Mouse (Mus musculus) heart, embryonic 16.5 days (tissue): ENCODE results near the gene Macrod2. TPM values are rescaled to one million over a fixed set of nuclear protein-coding genes. Genes with fewer than 3 reads are reported as not detected.

Experiments
- ATAC-seq: fragments of 200-750 bp; cut with Nextera tagmentation; replicated peaks from 2 replicates; pipeline ENCODE4 v1.8.0; 2017; ENCODE audit warnings: moderate number of reproducible peaks; ENCODE audit not compliant: insufficient read depth, low FRiP score; ENCODE audit errors: extremely low read depth
- H3K27ac ChIP-seq: fragments of 300-500 bp; sonication (generic); 2 replicates; pipeline ENCODE4 v1.5.1; 2014; ENCODE audit warnings: mild to moderate bottlenecking, low read length, control low read depth, moderate library complexity
- H3K27me3 ChIP-seq: fragments of 300-500 bp; sonication (generic); 2 replicates; pipeline ENCODE4 v1.6.1; 2014; ENCODE audit warnings: low read length, mixed read lengths; ENCODE audit not compliant: control insufficient read depth, insufficient read depth
- H3K36me3 ChIP-seq: fragments of 300-500 bp; sonication (generic); 2 replicates; pipeline ENCODE4 v1.6.1; 2014; ENCODE audit not compliant: control insufficient read depth, insufficient read depth
- H3K4me1 ChIP-seq: fragments of 300-500 bp; sonication (generic); 2 replicates; pipeline ENCODE4 v1.6.1; 2014; ENCODE audit warnings: low read length, mixed read lengths; ENCODE audit not compliant: control insufficient read depth, insufficient read depth
- H3K4me2 ChIP-seq: fragments of 300-500 bp; sonication (generic); 2 replicates; pipeline ENCODE4 v1.6.1; 2014; ENCODE audit warnings: low read depth, mild to moderate bottlenecking, control low read depth, low read length
- H3K4me3 ChIP-seq: fragments of 300-500 bp; sonication (generic); 2 replicates; pipeline ENCODE4 v1.5.1; 2014; ENCODE audit warnings: mild to moderate bottlenecking, control low read depth, low read length
- H3K9ac ChIP-seq: fragments of 300-500 bp; sonication (generic); 2 replicates; pipeline ENCODE4 v1.6.1; 2014; ENCODE audit warnings: low read length, control low read depth
- H3K9me3 ChIP-seq: fragments of 300-500 bp; sonication (generic); replicated peaks from 2 replicates; pipeline ENCODE4 v1.6.1; 2016; ENCODE audit warnings: low read length; ENCODE audit not compliant: control insufficient read depth
- WGBS: fragments of 180-500 bp; shearing (Covaris S2); extraction: QIAGEN DNeasy Blood & Tissue Kit; methylation state at CpG from one replicate; pipeline ENCODE4 v1.1.7; 2014; 5-methylcytosine and 5-hydroxymethylcytosine counted together
- polyA plus RNA-seq: library from polyadenylated mRNA; unstranded; fragments of >200 nt; fragmentation: Nextera tagmentation; extraction: Ambion mirVana; gene quantifications from 2 replicates; pipeline ENCODE4 v1.2.1, GENCODE M21; 2015

The Macrod2 gene
- polyA plus RNA-seq, 1 experiment from 2014 or later, result 23.2 TPM

DNA sequence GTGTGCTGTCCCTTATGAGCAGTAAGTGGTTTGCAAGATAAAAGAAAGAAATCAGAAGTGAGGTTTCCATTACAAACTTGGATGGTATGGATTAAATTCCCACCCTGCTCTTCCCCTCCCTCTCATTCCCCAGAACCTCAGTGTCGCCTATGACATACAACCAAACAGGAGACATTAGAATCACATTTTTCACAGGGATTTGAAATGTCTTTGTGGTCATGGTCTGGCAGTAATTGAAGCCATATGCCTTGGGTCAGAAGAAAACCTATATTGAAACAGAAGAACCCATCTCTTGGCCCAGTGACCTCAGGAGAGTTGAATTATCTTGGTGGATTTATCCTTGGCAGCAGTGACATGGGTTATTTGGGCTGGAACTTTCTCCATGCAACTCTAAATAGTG is 778.1 kb downstream of the Macrod2 start:
- H3K27ac ChIP-seq, result no peak overlapping the region
- WGBS, result 85% methylated on average over 1 of the region's 1 CpGs
- no peaks in the 10 kb centered on the region for H3K27me3 ChIP-seq
- ATAC-seq, result no peak
- H3K4me1 ChIP-seq, result no peaks in the 10 kb centered on the region
- H3K4me3 ChIP-seq, result no peak overlapping the region
- no peak overlapping the region for H3K9ac ChIP-seq
- H3K36me3 ChIP-seq, result no peaks in the 10 kb centered on the region
- no peaks in the 10 kb centered on the region for H3K9me3 ChIP-seq
- no peak overlapping the region for H3K4me2 ChIP-seq

DNA sequence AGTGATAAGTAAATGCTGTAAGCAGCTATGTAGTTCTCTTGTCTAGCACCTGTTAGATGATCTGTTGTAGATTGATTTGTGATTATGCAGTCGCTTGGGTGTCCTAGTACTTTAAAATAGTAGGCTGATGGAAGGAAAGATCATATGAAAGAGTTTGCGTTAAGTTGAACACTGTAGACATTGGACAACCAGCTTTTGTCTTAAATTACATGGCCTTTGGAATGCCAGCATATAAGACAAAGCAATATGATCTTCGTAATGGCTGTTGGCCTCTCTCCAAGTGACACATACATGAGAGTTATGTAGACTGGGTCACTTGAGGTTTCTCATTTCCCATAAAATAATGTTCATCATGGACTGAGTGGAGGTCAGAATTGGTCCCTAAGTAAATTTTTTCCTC is 778.5 kb downstream of the Macrod2 start:
- H3K4me1 ChIP-seq, result no peaks in the 10 kb centered on the region
- H3K27ac ChIP-seq, result no peak overlapping the region
- H3K9ac ChIP-seq, result no peak overlapping the region
- WGBS, result 79% methylated on average over 3 of the region's 3 CpGs
- no peaks in the 10 kb centered on the region for H3K9me3 ChIP-seq
- H3K36me3 ChIP-seq, result no peaks in the 10 kb centered on the region
- ATAC-seq, result no peak
- H3K4me3 ChIP-seq, result no peak overlapping the region
- H3K4me2 ChIP-seq, result no peak overlapping the region
- no peaks in the 10 kb centered on the region for H3K27me3 ChIP-seq

GRCm38 (mm10) chr2:141180656-141181055 is 785.5 kb downstream of the Macrod2 start:
- Histone ChIP-seq H3K9ac (no peak overlapping the region), H3K9me3 (no peaks in the 10 kb centered on the region), H3K4me2 (no peak overlapping the region), H3K27ac (no peak overlapping the region), H3K27me3 (no peaks in the 10 kb centered on the region), H3K36me3 (no peaks in the 10 kb centered on the region), H3K4me1 (no peaks in the 10 kb centered on the region), H3K4me3 (no peak overlapping the region)
- 78% methylated on average over 1 of the region's 1 CpGs for WGBS
- no peak for ATAC-seq

DNA sequence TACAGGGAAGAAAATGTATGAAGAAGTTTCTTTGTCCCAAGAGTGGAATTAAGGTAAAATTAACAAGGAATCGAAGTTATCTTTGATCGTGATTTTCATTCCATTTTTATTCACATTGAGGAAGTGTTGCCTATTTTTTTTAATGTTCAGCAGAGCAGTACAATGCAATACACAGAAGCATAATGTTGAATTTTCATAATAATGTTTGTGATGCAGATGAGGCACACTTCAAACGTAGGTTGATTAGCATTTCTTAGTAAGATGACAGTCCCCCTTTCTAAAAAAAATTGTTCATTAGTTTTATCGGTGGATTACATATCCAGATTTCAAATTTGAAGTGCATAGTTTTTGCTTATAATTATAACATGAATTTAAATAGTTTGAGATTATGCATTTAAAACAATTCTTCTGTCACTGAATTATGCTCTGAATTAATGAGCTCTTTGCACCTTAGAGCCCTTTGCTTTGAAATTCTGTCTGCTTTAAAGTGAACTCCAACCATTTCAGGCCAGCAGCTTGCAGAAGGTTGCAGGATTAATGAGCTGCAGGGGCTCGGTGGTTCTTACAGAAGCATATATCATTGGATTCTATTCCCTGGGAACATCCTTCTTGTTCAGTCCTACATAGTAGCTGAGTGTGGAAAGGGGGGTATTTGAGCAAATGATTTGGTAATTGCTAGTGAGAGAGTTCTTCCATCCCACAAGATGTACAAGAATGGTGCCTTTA is 787.1 kb downstream of the Macrod2 start:
- H3K27ac ChIP-seq, result no peak overlapping the region
- H3K36me3 ChIP-seq, result no peaks in the 10 kb centered on the region
- H3K9me3 ChIP-seq, result no peaks in the 10 kb centered on the region
- H3K4me2 ChIP-seq, result no peak overlapping the region
- no peaks in the 10 kb centered on the region for H3K4me1 ChIP-seq
- no peak for ATAC-seq
- H3K4me3 ChIP-seq, result no peak overlapping the region
- H3K27me3 ChIP-seq, result no peaks in the 10 kb centered on the region
- H3K9ac ChIP-seq, result no peak overlapping the region
- WGBS, result 81% methylated on average over 5 of the region's 5 CpGs

- no peaks in the 10 kb centered on the region for H3K36me3 ChIP-seq
- H3K9me3 ChIP-seq, result no peaks in the 10 kb centered on the region
- no peak for ATAC-seq
- no peaks in the 10 kb centered on the region for H3K4me1 ChIP-seq
- no peaks in the 10 kb centered on the region for H3K27me3 ChIP-seq
- H3K4me2 ChIP-seq, result no peak overlapping the region
- no peak overlapping the region for H3K9ac ChIP-seq
- no peak overlapping the region for H3K27ac ChIP-seq
- H3K4me3 ChIP-seq, result no peak overlapping the region
Observed at GRCm38 (mm10) chr2:141194476-141194875, 799.4 kb downstream of the Macrod2 start.

DNA sequence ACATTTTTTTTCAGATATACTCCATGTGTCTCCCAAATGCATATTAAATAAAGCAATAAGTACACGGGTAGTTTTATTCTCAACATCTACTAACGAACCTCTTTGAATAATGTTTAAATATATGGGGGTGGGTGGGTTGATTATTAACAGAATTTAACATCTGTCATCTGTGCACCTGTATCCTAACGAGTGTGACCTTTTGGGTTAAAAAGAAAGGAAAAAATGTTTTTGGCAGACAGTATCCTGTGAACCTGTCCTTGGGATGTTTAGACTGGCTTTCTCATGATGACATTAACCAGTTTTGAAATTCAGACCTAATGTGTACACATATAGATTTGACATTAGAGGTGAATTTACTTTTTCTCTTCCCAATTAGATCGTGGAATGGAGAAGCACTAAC is 805.4 kb downstream of the Macrod2 start:
- Histone ChIP-seq H3K27me3 (no peaks in the 10 kb centered on the region), H3K9me3 (no peaks in the 10 kb centered on the region), H3K36me3 (no peaks in the 10 kb centered on the region), H3K9ac (no peak overlapping the region), H3K4me3 (no peak overlapping the region), H3K27ac (no peak overlapping the region), H3K4me1 (no peaks in the 10 kb centered on the region), H3K4me2 (no peak overlapping the region)
- WGBS, result 76% methylated on average over 4 of the region's 4 CpGs
- ATAC-seq, result no peak

DNA sequence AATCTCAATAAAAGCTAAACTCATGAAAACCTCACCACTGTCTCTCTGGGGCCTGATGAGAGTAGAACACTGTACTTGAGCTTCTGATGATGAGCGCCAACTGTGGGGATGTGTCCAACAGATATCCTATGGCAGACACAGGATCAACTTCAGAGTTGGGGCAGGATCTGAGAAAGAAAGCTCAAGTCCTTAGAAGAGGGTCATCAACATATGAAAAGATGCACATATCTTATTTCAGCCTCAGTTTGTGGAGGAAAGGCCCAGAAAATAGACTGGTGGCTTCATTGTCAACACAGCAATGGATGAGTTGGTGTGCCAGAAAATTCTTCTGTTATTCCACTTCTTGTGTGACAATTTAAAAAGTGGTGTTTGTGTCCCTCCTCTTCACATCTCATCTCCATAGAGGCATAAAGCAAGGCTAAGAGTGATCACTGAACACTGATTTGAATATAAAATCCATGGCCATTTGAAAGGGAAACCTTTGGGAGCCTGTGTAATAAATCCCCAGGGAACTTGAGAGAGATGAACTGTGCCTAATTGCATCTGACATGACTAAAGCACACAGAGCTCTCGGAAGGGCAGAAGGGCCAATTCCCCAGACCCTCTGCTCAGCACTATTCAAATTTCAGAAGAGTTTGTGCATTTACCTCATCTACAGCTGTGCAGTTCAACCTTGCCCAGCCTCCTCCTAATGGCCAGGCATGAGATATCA is 806.4 kb downstream of the Macrod2 start:
- H3K4me2 ChIP-seq, result no peak overlapping the region
- no peaks in the 10 kb centered on the region for H3K4me1 ChIP-seq
- H3K36me3 ChIP-seq, result no peaks in the 10 kb centered on the region
- H3K9me3 ChIP-seq, result no peaks in the 10 kb centered on the region
- WGBS, result 86% methylated on average over 2 of the region's 2 CpGs
- no peak overlapping the region for H3K9ac ChIP-seq
- no peak for ATAC-seq
- no peaks in the 10 kb centered on the region for H3K27me3 ChIP-seq
- no peak overlapping the region for H3K27ac ChIP-seq
- H3K4me3 ChIP-seq, result no peak overlapping the region

GRCm38 (mm10) chr2:141202015-141202364 is 806.9 kb downstream of the Macrod2 start:
- Histone ChIP-seq H3K9me3 (no peaks in the 10 kb centered on the region), H3K27me3 (no peaks in the 10 kb centered on the region), H3K27ac (no peak overlapping the region), H3K4me3 (no peak overlapping the region), H3K4me1 (no peaks in the 10 kb centered on the region), H3K36me3 (no peaks in the 10 kb centered on the region), H3K4me2 (no peak overlapping the region), H3K9ac (no peak overlapping the region)
- 90% methylated on average over 1 of the region's 1 CpGs for WGBS
- no peak for ATAC-seq

GRCm38 (mm10) chr2:141211346-141211745 is 816.2 kb downstream of the Macrod2 start:
- ATAC-seq, result no peak
- Histone ChIP-seq H3K9ac (no peak overlapping the region), H3K4me2 (no peak overlapping the region), H3K4me1 (no peaks in the 10 kb centered on the region), H3K36me3 (no peaks in the 10 kb centered on the region), H3K4me3 (no peak overlapping the region), H3K27ac (no peak overlapping the region), H3K27me3 (no peaks in the 10 kb centered on the region), H3K9me3 (no peaks in the 10 kb centered on the region)
- WGBS, result 87% methylated on average over 5 of the region's 5 CpGs
